Mouse (Mus musculus) megakaryocyte, embryonic 14.5 days (primary cell): ENCODE measurements around the gene Sv2b. TPM values are rescaled to one million over a fixed set of nuclear protein-coding genes. Genes with fewer than 3 reads are reported as not detected.

Source experiments
- H3K27me3 ChIP-seq: replicated peaks from 2 replicates; pipeline ENCODE3; 2012; ENCODE audit warnings: inconsistent platforms
- H3K36me3 ChIP-seq: replicated peaks from 2 replicates; pipeline ENCODE3; 2012; ENCODE audit warnings: low read length, inconsistent platforms, mixed read lengths
- H3K4me1 ChIP-seq: 2 replicates; pipeline ENCODE4 v1.6.1; 2012; ENCODE audit warnings: inconsistent platforms
- H3K4me3 ChIP-seq: replicated peaks from 2 replicates; pipeline ENCODE3; 2012; ENCODE audit warnings: moderate library complexity, mild to moderate bottlenecking, inconsistent platforms
- H3K9me3 ChIP-seq: 2 replicates; pipeline ENCODE4 v1.6.1; 2012; ENCODE audit warnings: inconsistent platforms
- FLI1 ChIP-seq: IDR thresholded peaks from 2 replicates; pipeline ENCODE4 v1.6.1; 2012; ENCODE audit warnings: low read length, inconsistent platforms, mixed read lengths
- GATA1 ChIP-seq: IDR thresholded peaks from 3 replicates; pipeline ENCODE4 v1.6.1; 2012; ENCODE audit warnings: mixed read lengths, low read length, inconsistent platforms, borderline replicate concordance
- polyA plus RNA-seq: library from polyadenylated mRNA; stranded (reverse); fragments of >175 nt; gene quantifications from 2 replicates; pipeline ENCODE4 v1.2.3, GENCODE M21; 2012; ENCODE audit warnings: low replicate concordance; ENCODE audit not compliant: insufficient read depth

The Sv2b gene
- polyA plus RNA-seq, 1 experiment = not detected

DNA sequence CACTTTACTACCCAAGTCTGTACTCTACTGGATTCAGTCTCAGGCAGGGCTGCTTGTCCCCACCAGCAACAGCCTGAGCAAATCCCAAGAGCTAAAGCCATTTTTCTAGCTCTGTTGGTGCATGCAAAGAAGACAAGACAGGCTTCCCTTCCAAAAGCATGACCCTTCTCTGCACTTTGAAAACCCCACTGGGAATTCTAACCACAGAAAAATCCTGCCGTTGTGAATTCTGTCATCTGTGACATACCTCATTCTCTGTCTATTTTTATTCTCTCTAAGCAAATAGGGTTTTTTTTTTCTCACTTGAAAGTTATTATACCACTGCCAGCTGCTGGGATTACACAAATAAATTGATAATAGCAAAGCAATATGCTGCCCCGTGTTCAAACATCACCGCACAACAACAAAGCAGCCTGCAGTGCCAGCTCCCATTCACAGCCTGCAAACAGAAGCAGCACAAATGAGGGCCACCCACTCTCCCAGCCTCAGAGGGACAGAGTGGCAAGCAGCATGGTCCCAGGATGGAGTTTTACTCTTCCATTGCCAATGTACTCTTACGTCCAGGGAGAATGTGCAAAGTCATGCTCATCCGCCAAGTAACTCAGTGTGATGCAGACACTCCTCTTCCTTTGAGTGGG lies 13.7 kb downstream of the Sv2b start:
- Histone ChIP-seq H3K9me3 (no peaks in the 10 kb centered on the region), H3K4me3 (no peak overlapping the region), H3K27me3 (peaks cover 12% of the 10 kb centered on the region), H3K4me1 (no peaks in the 10 kb centered on the region), H3K36me3 (no peaks in the 10 kb centered on the region)
- no peak for TF ChIP-seq GATA1
- TF ChIP-seq FLI1 = no peak

DNA sequence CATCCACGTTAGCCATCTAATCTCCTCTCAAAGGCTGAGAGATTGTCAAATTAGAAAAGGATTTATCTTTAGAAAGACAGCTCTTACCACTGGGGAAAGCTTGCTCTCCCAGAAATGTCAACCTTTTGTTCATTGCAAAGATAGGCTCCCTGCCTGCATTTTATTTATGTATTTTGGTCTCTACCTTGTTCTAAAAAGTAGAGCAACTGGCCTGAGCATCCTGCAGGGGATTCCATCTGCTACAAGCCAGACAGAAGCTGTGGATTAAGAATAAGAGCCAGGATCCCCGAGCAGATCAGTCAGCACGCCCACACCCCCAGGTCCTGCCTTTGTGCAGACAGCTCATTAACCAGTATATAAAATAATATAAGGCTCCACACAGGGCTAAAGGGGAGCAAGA lies 16.8 kb downstream of the Sv2b start:
- no peak overlapping the region for H3K4me3 ChIP-seq
- TF ChIP-seq GATA1 (no peak), FLI1 (no peak)
- no peaks in the 10 kb centered on the region for H3K36me3 ChIP-seq
- H3K4me1 ChIP-seq = no peaks in the 10 kb centered on the region
- peaks cover 8% of the 10 kb centered on the region for H3K27me3 ChIP-seq
- H3K9me3 ChIP-seq = peaks cover 8% of the 10 kb centered on the region

DNA sequence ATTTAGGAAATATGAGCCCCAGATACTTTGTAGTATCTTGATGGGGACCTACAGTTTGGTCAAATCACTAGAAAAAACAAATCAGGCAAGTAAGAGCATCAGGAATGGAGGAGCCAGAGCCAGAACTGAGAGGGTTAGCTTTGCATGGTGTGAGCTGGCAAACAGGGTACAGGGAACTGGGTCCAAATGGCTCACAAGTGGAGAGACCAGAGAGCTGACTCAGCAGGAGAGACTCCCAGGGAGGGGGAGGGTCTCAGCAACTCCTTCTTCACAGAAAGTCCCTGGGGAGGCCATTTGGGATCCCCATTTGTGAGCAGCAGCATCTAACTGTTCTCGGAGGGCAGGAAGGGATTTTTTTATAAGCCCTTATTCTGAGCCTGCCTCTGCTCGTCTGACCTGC lies 18.5 kb downstream of the Sv2b start:
- Histone ChIP-seq H3K36me3 (no peaks in the 10 kb centered on the region), H3K4me3 (no peak overlapping the region), H3K27me3 (peaks cover 3% of the 10 kb centered on the region), H3K4me1 (no peaks in the 10 kb centered on the region), H3K9me3 (peaks cover 8% of the 10 kb centered on the region)
- no peak for TF ChIP-seq GATA1
- no peak for TF ChIP-seq FLI1

DNA sequence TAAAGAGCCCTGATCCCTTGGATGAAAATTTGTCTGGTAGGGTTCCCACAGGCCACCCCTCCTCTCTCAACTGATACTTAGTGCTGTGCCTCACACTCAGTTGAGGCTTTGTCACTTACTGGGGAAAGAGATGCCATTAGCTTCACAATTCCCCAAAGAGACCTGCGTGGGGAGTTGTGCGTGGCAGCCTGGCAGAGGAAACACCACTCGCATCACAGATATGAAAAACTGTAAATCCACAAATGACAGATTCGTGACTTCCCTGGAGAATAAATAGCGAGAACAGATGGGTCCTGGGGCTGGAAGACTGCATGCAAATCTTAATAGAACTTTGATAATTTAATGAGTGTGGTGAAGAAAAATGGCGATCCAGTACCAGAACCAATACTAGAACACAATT lies 21.8 kb downstream of the Sv2b start:
- TF ChIP-seq FLI1 (no peak), GATA1 (no peak)
- Histone ChIP-seq H3K36me3 (no peaks in the 10 kb centered on the region), H3K9me3 (peaks cover 13% of the 10 kb centered on the region), H3K4me3 (no peak overlapping the region), H3K4me1 (0 out of 2 replicates have a peak, but pooled peaks cover 4% of the 10 kb centered on the region), H3K27me3 (no peaks in the 10 kb centered on the region)

- Histone ChIP-seq H3K4me1 (peaks cover 16% of the 10 kb centered on the region), H3K9me3 (peaks cover 5% of the 10 kb centered on the region; the same call in 1 of the 2 replicates), H3K27me3 (peaks cover 11% of the 10 kb centered on the region), H3K36me3 (no peaks in the 10 kb centered on the region), H3K4me3 (no peak overlapping the region)
- TF ChIP-seq FLI1 = no peak
- no peak for TF ChIP-seq GATA1
Observed at GRCm38 (mm10) chr7:75282951-75283350, 26.1 kb downstream of the Sv2b start.

- no peak overlapping the region for H3K4me3 ChIP-seq
- H3K9me3 ChIP-seq = peaks cover 5% of the 10 kb centered on the region; the same call in 1 of the 2 replicates
- peaks cover 12% of the 10 kb centered on the region for H3K27me3 ChIP-seq
- H3K36me3 ChIP-seq = no peaks in the 10 kb centered on the region
- TF ChIP-seq GATA1 = no peak
- TF ChIP-seq FLI1 = no peak
- peaks cover 16% of the 10 kb centered on the region for H3K4me1 ChIP-seq
Observed at GRCm38 (mm10) chr7:75282080-75282650, 26.9 kb downstream of the Sv2b start.

- peaks cover 12% of the 10 kb centered on the region for H3K27me3 ChIP-seq
- H3K4me1 ChIP-seq = peaks cover 24% of the 10 kb centered on the region
- no peak for TF ChIP-seq GATA1
- TF ChIP-seq FLI1 = no peak
- H3K9me3 ChIP-seq = peaks cover 5% of the 10 kb centered on the region; the same call in 1 of the 2 replicates
- H3K36me3 ChIP-seq = no peaks in the 10 kb centered on the region
- no peak overlapping the region for H3K4me3 ChIP-seq
Observed at GRCm38 (mm10) chr7:75281106-75281505, 28.0 kb downstream of the Sv2b start.

DNA sequence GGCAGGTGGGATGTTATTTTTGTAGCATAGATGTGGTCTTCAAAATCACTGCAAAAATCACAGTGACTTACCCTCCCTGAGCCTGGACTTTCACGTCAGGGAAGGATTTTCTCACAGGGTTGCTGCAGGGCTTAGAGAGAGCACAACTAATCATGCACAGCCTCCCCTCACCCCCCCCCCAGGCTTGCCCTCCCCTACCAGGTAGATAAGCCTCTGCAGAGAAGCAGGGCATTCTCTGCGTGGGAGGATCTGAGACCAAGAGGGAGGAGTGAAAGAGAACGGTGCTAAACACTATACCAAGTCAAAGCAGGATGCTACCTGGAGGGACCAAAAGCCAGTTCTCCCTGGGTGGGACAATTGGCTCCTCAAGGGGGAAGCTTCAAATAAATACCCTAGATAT lies 31.2 kb downstream of the Sv2b start:
- no peak for TF ChIP-seq GATA1
- no peak for TF ChIP-seq FLI1
- H3K36me3 ChIP-seq = no peaks in the 10 kb centered on the region
- peaks cover 18% of the 10 kb centered on the region for H3K27me3 ChIP-seq

GRCm38 (mm10) chr7:75276739-75277138 lies 32.3 kb downstream of the Sv2b start:
- Histone ChIP-seq H3K27me3 (peaks cover 18% of the 10 kb centered on the region), H3K9me3 (no peaks in the 10 kb centered on the region), H3K36me3 (no peaks in the 10 kb centered on the region), H3K4me1 (peaks cover 20% of the 10 kb centered on the region), H3K4me3 (no peak overlapping the region)
- TF ChIP-seq GATA1 (no peak), FLI1 (no peak)

More for the DNA sequence above, 31.2 kb downstream of the Sv2b start:
- Histone ChIP-seq H3K9me3 (no peaks in the 10 kb centered on the region), H3K4me3 (no peak overlapping the region), H3K4me1 (peaks cover 21% of the 10 kb centered on the region)

GRCm38 (mm10) chr7:75274518-75274917 lies 34.5 kb downstream of the Sv2b start:
- Histone ChIP-seq H3K27me3 (peaks cover 11% of the 10 kb centered on the region), H3K9me3 (no peaks in the 10 kb centered on the region), H3K4me3 (no peak overlapping the region), H3K4me1 (peaks cover 17% of the 10 kb centered on the region), H3K36me3 (no peaks in the 10 kb centered on the region)
- TF ChIP-seq GATA1 = no peak
- TF ChIP-seq FLI1 = no peak
